Mouse (Mus musculus): Measurements from ENCODE around the gene Tec.

Tec gene

GRCm38 (mm10) chr5:72854141-72854990, 13.9 kb downstream of the Tec start:
- in situ Hi-C loops (cut with MboI, MseI), result no loop called here

- in situ Hi-C loops (cut with MboI, MseI), result no loop called here
These were observed 14.9 kb downstream of the Tec start for GRCm38 (mm10) chr5:72853365-72853764.

- in situ Hi-C loops (cut with MboI, MseI), result no loop called here
These were observed 15.8 kb downstream of the Tec start for GRCm38 (mm10) chr5:72852301-72852995.

- in situ Hi-C loops (cut with MboI, MseI), result no loop called here
These were observed 16.6 kb downstream of the Tec start for GRCm38 (mm10) chr5:72851674-72852098.

GRCm38 (mm10) chr5:72850926-72851673, 17.2 kb downstream of the Tec start:
- in situ Hi-C loops (cut with MboI, MseI), result no loop called here

- in situ Hi-C loops (cut with MboI, MseI), result no loop called here
These were observed 19.3 kb downstream of the Tec start for GRCm38 (mm10) chr5:72848889-72849435.

DNA sequence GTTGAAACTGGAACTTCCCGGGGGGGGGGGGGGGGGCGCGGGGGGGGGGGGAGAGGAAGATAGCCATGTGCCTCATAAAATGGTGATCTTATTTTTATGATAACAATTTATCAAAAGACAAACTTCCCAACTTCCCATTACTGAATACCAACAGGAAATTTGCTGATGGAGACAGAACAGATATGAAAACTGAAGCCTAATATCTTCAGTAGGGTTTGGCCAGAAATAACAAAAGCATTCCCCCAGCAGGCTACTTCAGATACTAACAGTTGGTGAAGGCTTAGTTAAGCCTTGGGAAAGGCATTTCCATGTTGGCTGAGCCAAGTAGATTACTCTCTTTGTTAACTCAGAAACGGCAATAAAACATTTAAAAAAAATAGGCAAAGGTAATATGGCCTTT, 21.6 kb downstream of the Tec start:
- in situ Hi-C loops (cut with MboI, MseI), result no loop called here

GRCm38 (mm10) chr5:72845928-72846630, 22.2 kb downstream of the Tec start:
- in situ Hi-C loops (cut with MboI, MseI), result no loop called here

DNA sequence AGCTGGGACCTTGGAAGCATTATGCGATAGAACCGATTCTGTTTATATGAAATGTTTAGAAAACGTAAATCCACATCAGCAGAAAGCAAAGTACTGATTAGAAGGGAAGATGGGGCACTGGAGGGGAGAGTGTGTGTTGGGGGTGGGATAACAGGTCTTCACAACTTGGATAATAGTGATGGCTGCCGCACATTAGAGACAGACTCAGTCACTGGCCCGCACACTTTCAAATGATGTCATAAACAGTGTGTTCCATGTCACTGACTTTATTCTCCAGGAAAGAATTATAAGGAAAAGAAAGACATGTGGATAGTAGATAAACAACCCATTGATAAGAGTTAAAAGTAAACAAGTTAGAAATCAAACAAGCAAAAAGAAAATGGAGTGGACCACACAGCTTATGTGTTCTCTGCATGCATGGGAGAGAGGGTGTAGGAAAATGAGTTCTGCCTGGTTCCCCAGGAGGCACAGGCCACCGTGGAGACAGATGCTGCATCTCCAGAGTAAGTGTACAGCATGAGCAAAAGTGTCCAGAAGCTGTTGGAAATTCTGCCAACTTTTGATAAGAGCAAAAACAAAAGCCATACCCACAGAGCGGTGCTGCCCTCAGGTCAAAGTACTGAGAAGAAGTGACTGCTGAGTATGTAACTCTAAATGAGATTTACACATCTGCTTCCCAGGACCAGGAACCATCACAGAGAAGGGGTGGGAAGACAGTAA, 23.3 kb downstream of the Tec start:
- in situ Hi-C loops (cut with MboI, MseI), result no loop called here

DNA sequence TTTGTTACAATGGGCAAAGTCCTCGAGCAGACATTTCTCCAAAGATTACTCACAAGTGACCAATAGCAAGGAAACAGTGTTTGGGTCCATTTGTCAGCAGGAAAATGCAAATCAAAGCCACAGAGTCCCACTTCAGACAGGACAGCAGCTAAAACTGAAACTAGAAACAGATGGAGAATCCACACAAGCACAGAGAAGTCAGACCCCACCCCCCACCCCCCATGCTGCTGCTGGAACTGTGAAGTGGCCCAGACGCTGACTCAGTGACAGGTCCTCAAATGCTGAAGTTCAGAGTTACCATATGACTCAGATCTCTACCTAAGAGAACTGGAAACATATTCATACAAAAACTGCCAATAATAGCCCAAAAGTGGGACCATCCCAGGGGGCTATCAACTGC, 24.0 kb downstream of the Tec start:
- in situ Hi-C loops (cut with MboI, MseI), result no loop called here

- in situ Hi-C loops (cut with MboI, MseI), result no loop called here
These were observed 28.6 kb downstream of the Tec start for GRCm38 (mm10) chr5:72839655-72840054.

DNA sequence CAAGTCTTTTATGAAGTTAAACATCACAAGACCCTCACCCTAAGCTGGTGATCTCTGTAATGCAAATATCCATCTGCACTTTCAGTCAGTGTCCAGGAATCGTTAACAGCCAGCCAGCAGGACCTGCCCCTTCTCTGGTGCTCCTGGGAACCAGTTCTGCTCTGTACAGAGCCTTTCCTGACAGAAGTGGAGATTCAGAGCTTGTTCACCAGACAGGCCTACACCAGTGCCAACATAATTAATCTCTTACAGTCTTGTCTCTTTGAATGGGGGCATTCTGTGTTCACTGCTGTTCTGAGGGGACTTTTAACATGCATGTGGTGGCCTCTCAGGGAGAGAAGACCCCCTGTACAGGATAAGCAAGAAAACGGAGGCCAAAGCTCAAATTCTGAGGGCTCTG, 29.3 kb downstream of the Tec start:
- in situ Hi-C loops (cut with MboI, MseI), result no loop called here

DNA sequence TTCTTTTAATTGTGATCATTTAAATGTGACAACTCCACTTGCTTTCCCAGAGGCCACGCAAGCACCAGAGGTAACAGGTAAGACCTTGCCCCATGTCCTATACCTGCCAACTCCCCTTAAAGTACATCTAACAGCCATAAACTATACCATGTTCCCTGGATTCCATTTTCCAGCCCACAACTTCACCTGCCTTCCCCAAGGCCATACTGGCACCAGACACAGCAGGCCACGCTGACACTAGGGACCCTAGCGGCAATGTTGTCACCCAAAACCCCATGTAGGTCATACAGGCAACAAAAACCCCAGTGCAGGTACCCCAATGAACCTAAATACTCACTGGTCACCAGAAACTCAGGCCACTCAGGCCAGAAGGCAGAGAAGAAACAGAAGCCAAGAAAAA, 32.6 kb downstream of the Tec start:
- in situ Hi-C loops (cut with MboI, MseI), result no loop called here

GRCm38 (mm10) chr5:72832904-72833765, 35.1 kb downstream of the Tec start:
- in situ Hi-C loops (cut with MboI, MseI), result no loop called here

- in situ Hi-C loops (cut with MboI, MseI), result no loop called here
These were observed 36.1 kb downstream of the Tec start for GRCm38 (mm10) chr5:72832191-72832590.

DNA sequence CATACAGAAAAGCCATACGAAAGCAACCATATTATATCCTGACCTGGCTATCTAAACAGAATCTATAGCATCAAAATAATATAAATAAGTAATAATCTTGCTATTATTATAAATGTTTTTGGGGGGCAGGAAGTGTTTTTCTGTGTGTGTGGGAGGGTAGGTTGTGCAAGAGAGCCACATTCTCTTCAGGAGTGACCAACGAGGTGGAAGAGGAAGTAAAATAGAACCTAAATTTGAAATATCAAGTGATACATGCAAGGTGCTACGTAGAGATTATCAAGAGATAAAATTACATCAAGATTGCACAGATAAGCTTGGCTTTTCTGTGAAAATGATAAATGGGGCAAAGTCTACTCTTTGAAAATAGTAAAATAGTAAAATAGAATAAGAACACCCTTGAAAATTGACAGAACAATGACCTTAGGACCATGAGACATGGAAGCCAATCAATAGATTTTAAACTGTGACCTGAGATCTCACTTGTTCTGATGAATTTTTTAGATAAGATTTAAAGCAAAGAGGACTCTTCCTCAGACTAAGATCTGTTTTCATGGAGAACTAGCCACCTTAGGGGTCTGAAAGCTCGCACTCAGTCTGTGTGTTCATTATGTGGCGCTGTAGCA, 37.2 kb downstream of the Tec start:
- in situ Hi-C loops (cut with MboI, MseI), result no loop called here

GRCm38 (mm10) chr5:72829506-72830067, 38.7 kb downstream of the Tec start:
- in situ Hi-C loops (cut with MboI, MseI), result no loop called here

GRCm38 (mm10) chr5:72828401-72828800, 39.9 kb downstream of the Tec start:
- in situ Hi-C loops (cut with MboI, MseI), result no loop called here

DNA sequence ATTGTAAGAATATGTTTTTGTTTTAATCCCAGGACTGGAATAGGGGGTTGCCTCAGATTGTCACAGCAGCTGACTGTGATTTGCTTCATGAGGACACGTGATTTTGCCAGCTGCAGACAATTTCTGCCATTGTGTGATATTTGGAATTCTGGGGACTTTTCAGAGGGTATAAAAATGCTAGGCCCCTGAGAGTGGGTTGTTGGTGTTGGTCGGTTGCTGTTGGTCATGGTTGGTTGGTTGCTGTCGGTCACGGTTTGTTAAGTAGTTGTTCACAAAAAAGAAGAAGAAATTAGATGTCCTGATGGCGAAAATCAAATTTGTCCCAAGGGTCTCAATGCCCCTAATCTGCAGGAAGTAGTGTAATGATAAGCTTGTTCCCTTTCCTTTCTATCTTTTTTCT, 40.8 kb downstream of the Tec start:
- in situ Hi-C loops (cut with MboI, MseI), result no loop called here
